Mouse (Mus musculus): ENCODE measurements at regions not wholly inside any gene's neighbourhood (a gene's known extent, or its start where the extent isn't known, plus 50 kb on each side); places are given as distances from the start of the nearest gene placed in this dataset.

GRCm38 (mm10) chr10:111784065-111784853 lies 188.2 kb upstream of the Krr1 start:
- Histone ChIP-seq H3K9ac (ENCODE audit: low read depth, low read length) (no peak overlapping the region), H3K4me2 (replicated peaks; ENCODE audit: low read depth, low read length) (no peak overlapping the region), H3K4me3 (ENCODE audit: low read depth, low read length) (no peak overlapping the region), H3K9me3 (ENCODE audit: control insufficient read depth, low read length) (no peaks in the 10 kb centered on the region), H3K27ac (ENCODE audit: low read depth, low read length) (no peak overlapping the region), H3K4me1 (replicated peaks; ENCODE audit: control insufficient read depth, insufficient read depth, low read length) (no peaks in the 10 kb centered on the region), H3K36me3 (ENCODE audit: control insufficient read depth, insufficient read depth, low read length) (no peaks in the 10 kb centered on the region), H3K27me3 (ENCODE audit: control insufficient read depth, insufficient read depth, low read length) (no peaks in the 10 kb centered on the region)
- peak; percentile 24 for DNase-seq (ENCODE audit: low spot score)
- no peak for ATAC-seq (ENCODE audit: low FRiP score)
- 61% methylated on average over 12 of the region's 12 CpGs for WGBS

- DNase-seq (ENCODE audit: low spot score): no peak
- H3K9ac ChIP-seq (ENCODE audit: low read depth, low read length): no peak overlapping the region
- no peaks in the 10 kb centered on the region for H3K4me1 ChIP-seq (replicated peaks; ENCODE audit: control insufficient read depth, insufficient read depth, low read length)
- no peaks in the 10 kb centered on the region for H3K9me3 ChIP-seq (ENCODE audit: control insufficient read depth, low read length)
- H3K36me3 ChIP-seq (ENCODE audit: control insufficient read depth, insufficient read depth, low read length): no peaks in the 10 kb centered on the region
- H3K4me3 ChIP-seq (ENCODE audit: low read depth, low read length): no peak overlapping the region
- 0 out of 2 replicates have a peak, but pooled peaks have one; percentile 22 for ATAC-seq (ENCODE audit: low FRiP score)
- 58% methylated on average over 9 of the region's 9 CpGs for WGBS
- H3K4me2 ChIP-seq (replicated peaks; ENCODE audit: low read depth, low read length): no peak overlapping the region
- H3K27ac ChIP-seq (ENCODE audit: low read depth, low read length): no peak overlapping the region
- no peaks in the 10 kb centered on the region for H3K27me3 ChIP-seq (ENCODE audit: control insufficient read depth, insufficient read depth, low read length)
Observed at GRCm38 (mm10) chr10:111787175-111787574, 185.3 kb upstream of the Krr1 start.

GRCm38 (mm10) chr10:111789264-111789663 lies 183.2 kb upstream of the Krr1 start:
- Histone ChIP-seq H3K4me3 (ENCODE audit: low read depth, low read length) (no peak overlapping the region), H3K27ac (ENCODE audit: low read depth, low read length) (no peak overlapping the region), H3K27me3 (ENCODE audit: control insufficient read depth, insufficient read depth, low read length) (no peaks in the 10 kb centered on the region), H3K9me3 (ENCODE audit: control insufficient read depth, low read length) (no peaks in the 10 kb centered on the region), H3K4me1 (replicated peaks; ENCODE audit: control insufficient read depth, insufficient read depth, low read length) (no peaks in the 10 kb centered on the region), H3K36me3 (ENCODE audit: control insufficient read depth, insufficient read depth, low read length) (no peaks in the 10 kb centered on the region), H3K9ac (ENCODE audit: low read depth, low read length) (no peak overlapping the region), H3K4me2 (replicated peaks; ENCODE audit: low read depth, low read length) (no peak overlapping the region)
- DNase-seq (ENCODE audit: low spot score) (no peak), ATAC-seq (ENCODE audit: low FRiP score) (no peak)
- 87% methylated on average over 9 of the region's 9 CpGs for WGBS

- H3K27me3 ChIP-seq (ENCODE audit: control insufficient read depth, insufficient read depth, low read length): no peaks in the 10 kb centered on the region
- DNase-seq (ENCODE audit: low spot score) (no peak), ATAC-seq (ENCODE audit: low FRiP score) (no peak)
- no peaks in the 10 kb centered on the region for H3K4me1 ChIP-seq (replicated peaks; ENCODE audit: control insufficient read depth, insufficient read depth, low read length)
- no peak overlapping the region for H3K4me2 ChIP-seq (replicated peaks; ENCODE audit: low read depth, low read length)
- no peaks in the 10 kb centered on the region for H3K36me3 ChIP-seq (ENCODE audit: control insufficient read depth, insufficient read depth, low read length)
- no peak overlapping the region for H3K4me3 ChIP-seq (ENCODE audit: low read depth, low read length)
- no peak overlapping the region for H3K9ac ChIP-seq (ENCODE audit: low read depth, low read length)
- 85% methylated on average over 2 of the region's 2 CpGs for WGBS
- H3K27ac ChIP-seq (ENCODE audit: low read depth, low read length): no peak overlapping the region
- H3K9me3 ChIP-seq (ENCODE audit: control insufficient read depth, low read length): no peaks in the 10 kb centered on the region
Observed at GRCm38 (mm10) chr10:111790911-111791310, 181.6 kb upstream of the Krr1 start.

- H3K27me3 ChIP-seq (ENCODE audit: control insufficient read depth, insufficient read depth, low read length): no peaks in the 10 kb centered on the region
- no peak overlapping the region for H3K4me2 ChIP-seq (replicated peaks; ENCODE audit: low read depth, low read length)
- no peaks in the 10 kb centered on the region for H3K4me1 ChIP-seq (replicated peaks; ENCODE audit: control insufficient read depth, insufficient read depth, low read length)
- H3K4me3 ChIP-seq (ENCODE audit: low read depth, low read length): no peak overlapping the region
- H3K27ac ChIP-seq (ENCODE audit: low read depth, low read length): no peak overlapping the region
- H3K9me3 ChIP-seq (ENCODE audit: control insufficient read depth, low read length): no peaks in the 10 kb centered on the region
- H3K36me3 ChIP-seq (ENCODE audit: control insufficient read depth, insufficient read depth, low read length): no peaks in the 10 kb centered on the region
- ATAC-seq (ENCODE audit: low FRiP score) (no peak), DNase-seq (ENCODE audit: low spot score) (no peak)
- H3K9ac ChIP-seq (ENCODE audit: low read depth, low read length): no peak overlapping the region
- WGBS: 88% methylated on average over 5 of the region's 5 CpGs
Observed at GRCm38 (mm10) chr10:111795056-111795455, 177.4 kb upstream of the Krr1 start.

- DNase-seq (ENCODE audit: low spot score): no peak
- Histone ChIP-seq H3K9ac (ENCODE audit: low read depth, low read length) (no peak overlapping the region), H3K27ac (ENCODE audit: low read depth, low read length) (no peak overlapping the region), H3K9me3 (ENCODE audit: control insufficient read depth, low read length) (no peaks in the 10 kb centered on the region), H3K4me1 (replicated peaks; ENCODE audit: control insufficient read depth, insufficient read depth, low read length) (no peaks in the 10 kb centered on the region), H3K4me2 (replicated peaks; ENCODE audit: low read depth, low read length) (no peak overlapping the region), H3K27me3 (ENCODE audit: control insufficient read depth, insufficient read depth, low read length) (no peaks in the 10 kb centered on the region), H3K4me3 (ENCODE audit: low read depth, low read length) (no peak overlapping the region), H3K36me3 (ENCODE audit: control insufficient read depth, insufficient read depth, low read length) (no peaks in the 10 kb centered on the region)
- ATAC-seq (ENCODE audit: low FRiP score): no peak
- WGBS: 78% methylated on average over 3 of the region's 3 CpGs
Observed at GRCm38 (mm10) chr10:111795756-111796155, 176.7 kb upstream of the Krr1 start.

- WGBS: 79% methylated on average over 7 of the region's 7 CpGs
- H3K36me3 ChIP-seq (ENCODE audit: control insufficient read depth, insufficient read depth, low read length): no peaks in the 10 kb centered on the region
- ATAC-seq (ENCODE audit: low FRiP score) (no peak), DNase-seq (ENCODE audit: low spot score) (no peak)
- no peaks in the 10 kb centered on the region for H3K9me3 ChIP-seq (ENCODE audit: control insufficient read depth, low read length)
- no peaks in the 10 kb centered on the region for H3K27me3 ChIP-seq (ENCODE audit: control insufficient read depth, insufficient read depth, low read length)
- no peaks in the 10 kb centered on the region; the same call in 1 of the 2 replicates for H3K4me1 ChIP-seq (replicated peaks; ENCODE audit: control insufficient read depth, insufficient read depth, low read length)
- H3K9ac ChIP-seq (ENCODE audit: low read depth, low read length): no peak overlapping the region
- H3K27ac ChIP-seq (ENCODE audit: low read depth, low read length): no peak overlapping the region
- H3K4me3 ChIP-seq (ENCODE audit: low read depth, low read length): no peak overlapping the region
- H3K4me2 ChIP-seq (replicated peaks; ENCODE audit: low read depth, low read length): no peak overlapping the region
Observed at GRCm38 (mm10) chr10:111798851-111799281, 173.6 kb upstream of the Krr1 start.

GRCm38 (mm10) chr10:111799850-111800589 lies 172.4 kb upstream of the Krr1 start:
- DNase-seq (ENCODE audit: low spot score): no peak

GRCm38 (mm10) chr10:111800590-111800935 lies 171.9 kb upstream of the Krr1 start:
- 67% methylated on average over 3 of the region's 3 CpGs for WGBS
- Histone ChIP-seq H3K9ac (ENCODE audit: low read depth, low read length) (no peak overlapping the region), H3K27ac (ENCODE audit: low read depth, low read length) (no peak overlapping the region)

More at GRCm38 (mm10) chr10:111799850-111800589, 172.4 kb upstream of the Krr1 start:
- no peak overlapping the region for H3K9ac ChIP-seq (ENCODE audit: low read depth, low read length)
- H3K4me2 ChIP-seq (replicated peaks; ENCODE audit: low read depth, low read length): no peak overlapping the region
- H3K27ac ChIP-seq (ENCODE audit: low read depth, low read length): no peak overlapping the region
- no peak overlapping the region for H3K4me3 ChIP-seq (ENCODE audit: low read depth, low read length)
- H3K4me1 ChIP-seq (replicated peaks; ENCODE audit: control insufficient read depth, insufficient read depth, low read length): no peaks in the 10 kb centered on the region; the same call in 1 of the 2 replicates
- no peaks in the 10 kb centered on the region for H3K27me3 ChIP-seq (ENCODE audit: control insufficient read depth, insufficient read depth, low read length)
- ATAC-seq (ENCODE audit: low FRiP score): no peak; the same call in 1 of the 2 replicates
- 34% methylated on average over 14 of the region's 14 CpGs for WGBS
- H3K9me3 ChIP-seq (ENCODE audit: control insufficient read depth, low read length): no peaks in the 10 kb centered on the region
- H3K36me3 ChIP-seq (ENCODE audit: control insufficient read depth, insufficient read depth, low read length): no peaks in the 10 kb centered on the region

More at GRCm38 (mm10) chr10:111800590-111800935, 171.9 kb upstream of the Krr1 start:
- DNase-seq (ENCODE audit: low spot score): no peak
- H3K27me3 ChIP-seq (ENCODE audit: control insufficient read depth, insufficient read depth, low read length): no peaks in the 10 kb centered on the region
- no peaks in the 10 kb centered on the region; the same call in 1 of the 2 replicates for H3K4me1 ChIP-seq (replicated peaks; ENCODE audit: control insufficient read depth, insufficient read depth, low read length)
- ATAC-seq (ENCODE audit: low FRiP score): no peak
- H3K36me3 ChIP-seq (ENCODE audit: control insufficient read depth, insufficient read depth, low read length): no peaks in the 10 kb centered on the region
- no peaks in the 10 kb centered on the region for H3K9me3 ChIP-seq (ENCODE audit: control insufficient read depth, low read length)
- H3K4me3 ChIP-seq (ENCODE audit: low read depth, low read length): no peak overlapping the region
- no peak overlapping the region for H3K4me2 ChIP-seq (replicated peaks; ENCODE audit: low read depth, low read length)

Measured in hindbrain, embryonic 11.5 days (tissue).